Mouse (Mus musculus) embryonic fibroblast, embryonic 13.5 days (primary cell): ENCODE measurements around the gene Apobr. TPM values are rescaled to one million over a fixed set of nuclear protein-coding genes. Genes with fewer than 3 reads are reported as not detected.
A peak's percentile ranks its signal among the peaks of the same experiment; 100 is the strongest.

Experiments used
- H3K27ac ChIP-seq: 2 replicates; pipeline ENCODE4 v1.5.1; 2012; ENCODE audit warnings: low read length, control low read depth, inconsistent platforms; ENCODE audit not compliant: insufficient read depth
- H3K4me1 ChIP-seq: 2 replicates; pipeline ENCODE4 v1.6.1; 2011; ENCODE audit warnings: low read length; ENCODE audit not compliant: control insufficient read depth, insufficient read depth
- H3K4me3 ChIP-seq: 2 replicates; pipeline ENCODE4 v1.5.1; 2011; ENCODE audit warnings: mild to moderate bottlenecking, control low read depth, low read length; ENCODE audit not compliant: insufficient read depth
- CTCF ChIP-seq: IDR thresholded peaks from 2 replicates; pipeline ENCODE4 v1.5.1; 2011; ENCODE audit warnings: mild to moderate bottlenecking, control low read depth, low read length, moderate library complexity, borderline replicate concordance; ENCODE audit not compliant: insufficient read depth
- POLR2A ChIP-seq: IDR thresholded peaks from 2 replicates; pipeline ENCODE4 v1.6.1; 2011; ENCODE audit warnings: low read depth, mild to moderate bottlenecking, control low read depth, low read length, moderate library complexity
- polyA plus RNA-seq: library from polyadenylated mRNA; stranded (reverse); fragments of >200 nt; gene quantifications from 2 replicates; pipeline ENCODE4 v1.2.4, GENCODE M21; 2011; ENCODE audit warnings: low read depth; ENCODE audit not compliant: missing spikeins, insufficient read length

Apobr gene
- polyA plus RNA-seq, 1 experiment = 10.0 TPM

- Histone ChIP-seq H3K27ac (no peak overlapping the region), H3K4me3 (no peak overlapping the region), H3K4me1 (no peaks in the 10 kb centered on the region)
- TF ChIP-seq CTCF = peak; percentile 51; the same call in 1 of the 2 replicates
- no peak for TF ChIP-seq POLR2A
These were observed 7.8 kb upstream of the Apobr start for GRCm38 (mm10) chr7:126576946-126577345.

- Histone ChIP-seq H3K4me1 (0 out of 2 replicates have a peak, but pooled peaks cover 4% of the 10 kb centered on the region), H3K4me3 (no peak overlapping the region)
- TF ChIP-seq CTCF = peak; percentile 67; the same call in 1 of the 2 replicates
- TF ChIP-seq POLR2A = no peak
These were observed 5.6 kb upstream of the Apobr start for GRCm38 (mm10) chr7:126579172-126579571.

GRCm38 (mm10) chr7:126581661-126582060 is 3.1 kb upstream of the Apobr start:
- H3K4me3 ChIP-seq = no peak overlapping the region
- no peak for TF ChIP-seq CTCF
- no peak for TF ChIP-seq POLR2A
- no peak overlapping the region for H3K27ac ChIP-seq
- 0 out of 2 replicates have a peak, but pooled peaks cover 7% of the 10 kb centered on the region for H3K4me1 ChIP-seq

More at GRCm38 (mm10) chr7:126579172-126579571, 5.6 kb upstream of the Apobr start:
- no peak overlapping the region for H3K27ac ChIP-seq

- Histone ChIP-seq H3K4me3 (peak overlapping the region; percentile 17), H3K27ac (no peak overlapping the region), H3K4me1 (0 out of 2 replicates have a peak, but pooled peaks cover 7% of the 10 kb centered on the region)
- TF ChIP-seq POLR2A (0 out of 2 replicates have a peak, but pooled peaks have one; percentile 17), CTCF (no peak)
These were observed 2.0 kb upstream of the Apobr start for GRCm38 (mm10) chr7:126582759-126583158.

- Histone ChIP-seq H3K4me1 (0 out of 2 replicates have a peak, but pooled peaks cover 7% of the 10 kb centered on the region), H3K4me3 (peak overlapping the region; percentile 53), H3K27ac (peak overlapping the region; percentile 74; the same call in 1 of the 2 replicates)
- TF ChIP-seq CTCF = no peak
- peak; percentile 45 for TF ChIP-seq POLR2A
These were observed 1.5 kb upstream of the Apobr start for GRCm38 (mm10) chr7:126583251-126583709.

GRCm38 (mm10) chr7:126583761-126584160 is 981 bp upstream of the Apobr start:
- H3K4me1 ChIP-seq = 0 out of 2 replicates have a peak, but pooled peaks cover 7% of the 10 kb centered on the region
- peak overlapping the region; percentile 53; the same call in 1 of the 2 replicates for H3K4me3 ChIP-seq
- H3K27ac ChIP-seq = no peak overlapping the region; the same call in 1 of the 2 replicates
- TF ChIP-seq CTCF (no peak), POLR2A (no peak)

GRCm38 (mm10) chr7:126585717-126586116 is 975 bp downstream of the Apobr start, which contains the start of gene Cln3:
Gene Cln3 (minus strand): TSS chr7:126585817.
- Histone ChIP-seq H3K4me1 (0 out of 2 replicates have a peak, but pooled peaks cover 7% of the 10 kb centered on the region), H3K27ac (no peak within 1 kb of the TSS), H3K4me3 (no peak within 1 kb of the TSS)
- no peak for TF ChIP-seq POLR2A
- no peak for TF ChIP-seq CTCF

GRCm38 (mm10) chr7:126586839-126587238 is 2.1 kb downstream of the Apobr start:
- Histone ChIP-seq H3K27ac (no peak overlapping the region), H3K4me1 (0 out of 2 replicates have a peak, but pooled peaks cover 7% of the 10 kb centered on the region), H3K4me3 (no peak overlapping the region)
- TF ChIP-seq CTCF = no peak
- TF ChIP-seq POLR2A = no peak

- no peak overlapping the region for H3K4me3 ChIP-seq
These were observed 3.0 kb downstream of the Apobr start for GRCm38 (mm10) chr7:126587779-126588178.

GRCm38 (mm10) chr7:126594862-126595561 is 10.3 kb downstream of the Apobr start, which contains the start of gene Il27:
Gene Il27 (minus strand): TSS chr7:126594941.
- peaks cover 8% of the 10 kb centered on the region; the same call in 1 of the 2 replicates for H3K4me1 ChIP-seq
- no peak within 1 kb of the TSS for H3K4me3 ChIP-seq
- no peak within 1 kb of the TSS for H3K27ac ChIP-seq
- TF ChIP-seq CTCF (no peak), POLR2A (no peak)

More at GRCm38 (mm10) chr7:126587779-126588178, 3.0 kb downstream of the Apobr start:
- TF ChIP-seq POLR2A (no peak), CTCF (peak; percentile 34; the same call in 1 of the 2 replicates)
- no peak overlapping the region for H3K27ac ChIP-seq
- 0 out of 2 replicates have a peak, but pooled peaks cover 7% of the 10 kb centered on the region for H3K4me1 ChIP-seq
